Mouse (Mus musculus) CH12.LX (cell line): ENCODE measurements at regions not wholly inside any gene's neighbourhood (a gene's known extent, or its start where the extent isn't known, plus 50 kb on each side); places are given as distances from the start of the nearest gene placed in this dataset.

Experiments used
- DNase-seq: peaks from one replicate; pipeline ENCODE4 v3.0.0-alpha.2; 2013; ENCODE audit errors: extremely low read depth
- H3K27ac ChIP-seq: 2 replicates; pipeline ENCODE4 v1.5.1; 2012; ENCODE audit warnings: low read depth, mild to moderate bottlenecking, control low read depth, moderate library complexity; ENCODE audit not compliant: insufficient read depth
- H3K27me3 ChIP-seq: replicated peaks from 2 replicates; pipeline ENCODE3; 2012; ENCODE audit warnings: inconsistent platforms
- H3K36me3 ChIP-seq, 2 experiments: replicated peaks in 1 of 2; 2 replicates each; pipeline versions ENCODE3 to v1.6.1; 2012; ENCODE audit warnings: inconsistent platforms in 1 of 2, low read length in 1 of 2, mild to moderate bottlenecking in 1 of 2, mixed read lengths in 1 of 2, moderate library complexity in 1 of 2; ENCODE audit not compliant: control insufficient read depth in 1 of 2, insufficient read depth in 1 of 2
- H3K4me1 ChIP-seq, 2 experiments: 2 replicates each; pipeline ENCODE4 v1.6.1; 2012; ENCODE audit warnings: inconsistent platforms in 1 of 2, moderate library complexity in 1 of 2; ENCODE audit not compliant: insufficient read depth in 2 of 2, control insufficient read depth in 1 of 2
- H3K4me2 ChIP-seq: 2 replicates; pipeline ENCODE4 v1.6.1; 2012; ENCODE audit warnings: low read depth, mild to moderate bottlenecking, control low read depth; ENCODE audit not compliant: poor library complexity, insufficient read depth, severe bottlenecking
- H3K4me3 ChIP-seq, 3 experiments: fragments of 150-350 bp in 1 of 3; sonication (generic) in 1 of 3; replicated peaks in 1 of 3; 2 replicates each; pipeline versions ENCODE3 to v1.5.1; 2011 to 2012; ENCODE audit warnings: low read depth in 2 of 3, low read length in 2 of 3, mild to moderate bottlenecking in 2 of 3, moderate library complexity in 2 of 3, control low read depth in 1 of 3, improper control_type of control experiment in 1 of 3, inconsistent platforms in 1 of 3, mixed read lengths in 1 of 3; ENCODE audit not compliant: poor library complexity in 1 of 3
- H3K79me2 ChIP-seq: replicated peaks from 2 replicates; pipeline ENCODE4 v1.6.1; 2012; ENCODE audit warnings: mild to moderate bottlenecking, moderate library complexity; ENCODE audit not compliant: control insufficient read depth, poor library complexity, insufficient read depth, severe bottlenecking; ENCODE audit errors: extremely low read depth
- H3K9ac ChIP-seq: 2 replicates; pipeline ENCODE4 v1.6.1; 2012; ENCODE audit warnings: low read depth, mild to moderate bottlenecking, control low read depth, moderate library complexity; ENCODE audit not compliant: insufficient read depth
- H3K9me3 ChIP-seq: replicated peaks from 2 replicates; pipeline ENCODE3; 2012; ENCODE audit warnings: low read length, inconsistent platforms, mixed read lengths
- CHD1 ChIP-seq: IDR thresholded peaks from 2 replicates; pipeline ENCODE4 v1.6.1; 2012; ENCODE audit warnings: low read depth, low read length, improper control_type of control experiment, inconsistent platforms
- E2F4 ChIP-seq: IDR thresholded peaks from 2 replicates; pipeline ENCODE4 v1.6.1; 2011; ENCODE audit warnings: low read depth, low read length, improper control_type of control experiment; ENCODE audit not compliant: insufficient replicate concordance
- ELF1 ChIP-seq: IDR thresholded peaks from 2 replicates; pipeline ENCODE4 v1.6.1; 2014; ENCODE audit warnings: low read depth, mild to moderate bottlenecking, inconsistent platforms, low read length, improper control_type of control experiment
- EP300 ChIP-seq: IDR thresholded peaks from 2 replicates; pipeline ENCODE4 v1.6.1; 2011; ENCODE audit warnings: low read length, improper control_type of control experiment
- ETS1 ChIP-seq: conservative IDR thresholded peaks from 2 replicates; pipeline ENCODE4 v1.6.1; 2012; ENCODE audit warnings: low read depth, mild to moderate bottlenecking, inconsistent platforms, low read length, improper control_type of control experiment, moderate library complexity
- GABPA ChIP-seq: IDR thresholded peaks from 2 replicates; pipeline ENCODE4 v1.6.1; 2012; ENCODE audit warnings: low read depth, low read length, improper control_type of control experiment, inconsistent platforms; ENCODE audit not compliant: insufficient replicate concordance
- HCFC1 ChIP-seq: IDR thresholded peaks from 2 replicates; pipeline ENCODE4 v1.6.1; 2012; ENCODE audit warnings: low read depth, mild to moderate bottlenecking, inconsistent platforms, low read length, improper control_type of control experiment
- IRF4 ChIP-seq: IDR thresholded peaks from 2 replicates; pipeline ENCODE4 v1.6.1; 2014; ENCODE audit warnings: low read depth, mild to moderate bottlenecking, inconsistent platforms, low read length, improper control_type of control experiment
- JUN ChIP-seq: IDR thresholded peaks from 2 replicates; pipeline ENCODE4 v1.6.1; 2011; ENCODE audit warnings: low read depth, mild to moderate bottlenecking, low read length, improper control_type of control experiment, moderate library complexity; ENCODE audit not compliant: insufficient read depth
- JUND ChIP-seq: conservative IDR thresholded peaks from 2 replicates; pipeline ENCODE4 v1.6.1; 2011; ENCODE audit warnings: low read depth, low read length, improper control_type of control experiment
- KAT2A ChIP-seq: IDR thresholded peaks from 2 replicates; pipeline ENCODE4 v1.6.1; 2012; ENCODE audit warnings: low read length, improper control_type of control experiment, inconsistent platforms; ENCODE audit not compliant: insufficient replicate concordance
- MAZ ChIP-seq: IDR thresholded peaks from 2 replicates; pipeline ENCODE4 v1.6.1; 2012; ENCODE audit warnings: low read depth, mild to moderate bottlenecking, inconsistent platforms, low read length, improper control_type of control experiment, moderate library complexity
- MEF2A ChIP-seq: IDR thresholded peaks from 2 replicates; pipeline ENCODE4 v1.6.1; 2014; ENCODE audit warnings: low read depth, mild to moderate bottlenecking, inconsistent platforms, low read length, improper control_type of control experiment, borderline replicate concordance
- MXI1 ChIP-seq: IDR thresholded peaks from 2 replicates; pipeline ENCODE4 v1.6.1; 2011; ENCODE audit warnings: mild to moderate bottlenecking, low read depth, low read length, improper control_type of control experiment
- MYC ChIP-seq: IDR thresholded peaks from 2 replicates; pipeline ENCODE4 v1.6.1; 2011; ENCODE audit warnings: low read depth, mild to moderate bottlenecking, improper control_type of control experiment, low read length
- POLR2A ChIP-seq: IDR thresholded peaks from 2 replicates; pipeline ENCODE4 v1.6.1; 2011; ENCODE audit warnings: low read depth, mild to moderate bottlenecking, improper control_type of control experiment, low read length
- POLR2AphosphoS2 ChIP-seq: IDR thresholded peaks from 2 replicates; pipeline ENCODE4 v1.6.1; 2011; ENCODE audit warnings: low read depth, low read length, improper control_type of control experiment
- RAD21 ChIP-seq: IDR thresholded peaks from 2 replicates; pipeline ENCODE4 v1.6.1; 2011; ENCODE audit warnings: low read depth, mild to moderate bottlenecking, low read length, improper control_type of control experiment, moderate library complexity
- RCOR1 ChIP-seq: conservative IDR thresholded peaks from 2 replicates; pipeline ENCODE4 v1.6.1; 2012; ENCODE audit warnings: low read depth, mild to moderate bottlenecking, inconsistent platforms, low read length, improper control_type of control experiment
- SIN3A ChIP-seq: IDR thresholded peaks from 2 replicates; pipeline ENCODE4 v1.6.1; 2012; ENCODE audit warnings: low read length, improper control_type of control experiment, inconsistent platforms
- TCF12 ChIP-seq: IDR thresholded peaks from 2 replicates; pipeline ENCODE4 v1.6.1; 2014; ENCODE audit warnings: low read depth, mild to moderate bottlenecking, inconsistent platforms, low read length, improper control_type of control experiment
- UBTF ChIP-seq: IDR thresholded peaks from 2 replicates; pipeline ENCODE4 v1.6.1; 2012; ENCODE audit warnings: low read depth, mild to moderate bottlenecking, inconsistent platforms, low read length, improper control_type of control experiment, moderate library complexity
- USF1 ChIP-seq: IDR thresholded peaks from 2 replicates; pipeline ENCODE4 v1.6.1; 2014; ENCODE audit warnings: low read depth, mild to moderate bottlenecking, inconsistent platforms, low read length, improper control_type of control experiment
- USF2 ChIP-seq: conservative IDR thresholded peaks from 2 replicates; pipeline ENCODE4 v1.6.1; 2011; ENCODE audit warnings: low read depth, low read length, improper control_type of control experiment
- ZKSCAN1 ChIP-seq: IDR thresholded peaks from 2 replicates; pipeline ENCODE4 v1.6.1; 2012; ENCODE audit warnings: low read depth, inconsistent platforms, low read length, improper control_type of control experiment, borderline replicate concordance
- ZMIZ1 ChIP-seq: IDR thresholded peaks from 2 replicates; pipeline ENCODE4 v1.6.1; 2012; ENCODE audit warnings: low read depth, mild to moderate bottlenecking, inconsistent platforms, low read length, improper control_type of control experiment
- dilution Hi-C: fragments of 300-500 bp; cut with MboI; formaldehyde crosslinking; loops from 2 replicates; pipeline ENCODE4 v1.14.3; 2020; ENCODE audit warnings: low sequenced_read_pairs; ENCODE audit not compliant: extremely low pct_unique_long_range_greater_than_20kb, extremely low pct_ligation_motif_present
- in situ Hi-C: fragments of 300-500 bp; cut with MboI; formaldehyde crosslinking; loops from 3 replicates; pipeline ENCODE4 v1.14.3; 2019; ENCODE audit warnings: low sequenced_read_pairs, low pct_ligation_motif_present, low pct_unique_long_range_greater_than_20kb, mixed read lengths

GRCm38 (mm10) chr1:18637334-18637733, 372.4 kb upstream of the Defb41 start:
- DNase-seq = no peak

DNA sequence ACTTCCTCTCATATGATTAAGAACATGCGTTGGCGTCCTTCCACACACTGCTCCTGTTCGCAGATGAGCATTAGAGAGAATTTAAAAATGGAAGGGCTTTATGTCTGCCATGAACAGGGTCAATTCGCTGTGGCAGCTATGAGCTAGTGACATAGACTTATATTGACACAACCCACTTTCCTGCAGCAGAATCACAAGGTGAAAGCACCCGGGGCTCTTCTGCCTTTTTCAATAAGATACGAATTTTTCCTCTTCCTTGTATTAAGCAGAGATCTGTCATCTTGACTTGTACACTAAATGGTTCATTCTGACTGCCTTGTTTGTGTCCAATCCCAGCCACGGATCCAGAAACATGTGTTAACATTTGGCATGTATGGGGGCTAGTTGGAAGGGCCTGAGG, 345.3 kb upstream of the Defb41 start:
- dilution Hi-C loops = no loop called here
- in situ Hi-C loops = no loop called here

More at GRCm38 (mm10) chr1:18637334-18637733, 372.4 kb upstream of the Defb41 start:
- in situ Hi-C loops (no loop called here), dilution Hi-C loops (no loop called here)
- TF ChIP-seq HCFC1 = no peak
- no peak for TF ChIP-seq GABPA
- TF ChIP-seq ZMIZ1 = no peak
- TF ChIP-seq MYC = no peak
- no peak for TF ChIP-seq RCOR1
- TF ChIP-seq MEF2A = no peak
- no peak for TF ChIP-seq ELF1
- no peak for TF ChIP-seq USF1
- TF ChIP-seq ZKSCAN1 = no peak
- TF ChIP-seq USF2 = no peak
- TF ChIP-seq RAD21 = no peak
- no peak for TF ChIP-seq ETS1
- no peak for TF ChIP-seq E2F4
- no peak for TF ChIP-seq IRF4
- no peak for TF ChIP-seq JUN
- no peak for TF ChIP-seq SIN3A
- TF ChIP-seq MAZ = no peak
- Histone ChIP-seq H3K27me3 (no peaks in the 10 kb centered on the region), H3K27ac (no peak overlapping the region), H3K4me2 (no peak overlapping the region), H3K4me3 (no peak overlapping the region), H3K9me3 (peaks cover 29% of the 10 kb centered on the region), H3K79me2 (no peaks in the 10 kb centered on the region), H3K4me1 (no peaks in the 10 kb centered on the region), H3K9ac (no peak overlapping the region), H3K36me3 (no peaks in the 10 kb centered on the region)

More for the DNA sequence above, 345.3 kb upstream of the Defb41 start:
- Histone ChIP-seq H3K9me3 (peaks cover 19% of the 10 kb centered on the region), H3K9ac (no peak overlapping the region), H3K79me2 (no peaks in the 10 kb centered on the region), H3K4me2 (no peak overlapping the region), H3K4me1 (no peaks in the 10 kb centered on the region), H3K27me3 (no peaks in the 10 kb centered on the region), H3K36me3 (no peaks in the 10 kb centered on the region), H3K27ac (no peak overlapping the region), H3K4me3 (no peak overlapping the region)
- DNase-seq = no peak
- TF ChIP-seq TCF12 = no peak
- TF ChIP-seq POLR2AphosphoS2 = no peak
- TF ChIP-seq MXI1 = no peak
- no peak for TF ChIP-seq SIN3A
- TF ChIP-seq KAT2A = no peak
- no peak for TF ChIP-seq JUND
- no peak for TF ChIP-seq CHD1
- no peak for TF ChIP-seq MEF2A
- no peak for TF ChIP-seq E2F4
- no peak for TF ChIP-seq USF2
- no peak for TF ChIP-seq UBTF
- no peak for TF ChIP-seq IRF4
- TF ChIP-seq ZMIZ1 = no peak
- no peak for TF ChIP-seq EP300
- TF ChIP-seq POLR2A = no peak
- TF ChIP-seq JUN = no peak
- TF ChIP-seq ELF1 = no peak
- no peak for TF ChIP-seq MYC
